Mouse (Mus musculus): Measurements from ENCODE around the gene Coq10b. TPM values are rescaled to one million over a fixed set of nuclear protein-coding genes. Genes with fewer than 3 reads are reported as not detected.
"Not testable (repeated sequence)": the region's sequence is repeated elsewhere in the genome, so short reads cannot be mapped to it uniquely, and the experiment has no call there.

Gene Coq10b
- polyA plus RNA-seq, 1 experiment from 2014 or later, result 29.2 TPM

DNA sequence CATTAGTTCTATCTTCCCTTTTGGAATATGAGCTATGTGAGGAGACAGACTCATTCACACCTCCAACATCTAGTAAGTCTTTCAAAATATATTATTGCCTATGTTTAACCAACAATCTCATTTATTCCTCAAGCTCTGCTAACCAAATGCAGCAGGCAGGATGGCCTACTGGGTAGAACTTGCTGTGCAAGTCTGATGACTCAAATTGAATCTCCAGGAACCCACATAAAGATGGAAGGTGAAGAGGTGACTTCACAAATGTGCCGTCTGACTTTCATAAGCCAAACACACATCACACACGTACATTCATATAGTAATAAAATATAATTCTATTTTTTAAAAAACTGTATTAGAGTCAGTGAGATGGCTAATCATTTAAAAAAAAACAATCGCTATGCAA is 899 bp upstream of the Coq10b start:
- Histone ChIP-seq H3K27me3 (ENCODE audit: control insufficient read depth, insufficient read depth, low read length) (no peaks in the 10 kb centered on the region), H3K27ac (ENCODE audit: low read depth, low read length) (no peak overlapping the region), H3K9ac (ENCODE audit: low read depth, low read length) (no peak overlapping the region), H3K4me2 (peak overlapping the region; percentile 75), H3K36me3 (ENCODE audit: control insufficient read depth, insufficient read depth, low read length) (peaks cover under 1% of the 10 kb centered on the region), H3K4me3 (ENCODE audit: low read depth, low read length) (peak overlapping the region; percentile 88; the same call in 1 of the 2 replicates), H3K9me3 (replicated peaks; ENCODE audit: control insufficient read depth, low read length) (no peaks in the 10 kb centered on the region), H3K4me1 (ENCODE audit: control insufficient read depth, insufficient read depth, low read length) (peaks cover 5% of the 10 kb centered on the region)
- no peak for ATAC-seq (replicated peaks; ENCODE audit: insufficient number of reproducible peaks, low FRiP score, low TSS enrichment)
- WGBS (ENCODE audit: insufficient replicate concordance), result 66% methylated on average over 3 of the region's 3 CpGs

- no peaks in the 10 kb centered on the region for H3K9me3 ChIP-seq (replicated peaks; ENCODE audit: control insufficient read depth, low read length)
- peak; percentile 77 for ATAC-seq (replicated peaks; ENCODE audit: insufficient number of reproducible peaks, low FRiP score, low TSS enrichment)
- WGBS (ENCODE audit: insufficient replicate concordance), result 2% methylated on average over 42 of the region's 42 CpGs
Measured at GRCm38 (mm10) chr1:55053005-55053404, 435 bp downstream of the Coq10b start.

GRCm38 (mm10) chr1:55053596-55053995 is 1.0 kb downstream of the Coq10b start:
- no peak for ATAC-seq (replicated peaks; ENCODE audit: insufficient number of reproducible peaks, low FRiP score, low TSS enrichment)
- Histone ChIP-seq H3K27me3 (ENCODE audit: control insufficient read depth, insufficient read depth, low read length) (no peaks in the 10 kb centered on the region), H3K36me3 (ENCODE audit: control insufficient read depth, insufficient read depth, low read length) (peaks cover 3% of the 10 kb centered on the region), H3K4me1 (ENCODE audit: control insufficient read depth, insufficient read depth, low read length) (peaks cover 5% of the 10 kb centered on the region), H3K27ac (ENCODE audit: low read depth, low read length) (peak overlapping the region; percentile 96), H3K9me3 (replicated peaks; ENCODE audit: control insufficient read depth, low read length) (no peaks in the 10 kb centered on the region), H3K4me2 (peak overlapping the region; percentile 75), H3K4me3 (ENCODE audit: low read depth, low read length) (peak overlapping the region; percentile 88), H3K9ac (ENCODE audit: low read depth, low read length) (peak overlapping the region; percentile 82)
- 66% methylated on average over 4 of the region's 4 CpGs for WGBS (ENCODE audit: insufficient replicate concordance)

More at GRCm38 (mm10) chr1:55053005-55053404, 435 bp downstream of the Coq10b start:
- Histone ChIP-seq H3K27me3 (ENCODE audit: control insufficient read depth, insufficient read depth, low read length) (no peaks in the 10 kb centered on the region), H3K4me1 (ENCODE audit: control insufficient read depth, insufficient read depth, low read length) (peaks cover 5% of the 10 kb centered on the region), H3K36me3 (ENCODE audit: control insufficient read depth, insufficient read depth, low read length) (peaks cover 3% of the 10 kb centered on the region), H3K27ac (ENCODE audit: low read depth, low read length) (peak overlapping the region; percentile 96), H3K4me3 (ENCODE audit: low read depth, low read length) (peak overlapping the region; percentile 88), H3K4me2 (peak overlapping the region; percentile 75), H3K9ac (ENCODE audit: low read depth, low read length) (peak overlapping the region; percentile 82)

DNA sequence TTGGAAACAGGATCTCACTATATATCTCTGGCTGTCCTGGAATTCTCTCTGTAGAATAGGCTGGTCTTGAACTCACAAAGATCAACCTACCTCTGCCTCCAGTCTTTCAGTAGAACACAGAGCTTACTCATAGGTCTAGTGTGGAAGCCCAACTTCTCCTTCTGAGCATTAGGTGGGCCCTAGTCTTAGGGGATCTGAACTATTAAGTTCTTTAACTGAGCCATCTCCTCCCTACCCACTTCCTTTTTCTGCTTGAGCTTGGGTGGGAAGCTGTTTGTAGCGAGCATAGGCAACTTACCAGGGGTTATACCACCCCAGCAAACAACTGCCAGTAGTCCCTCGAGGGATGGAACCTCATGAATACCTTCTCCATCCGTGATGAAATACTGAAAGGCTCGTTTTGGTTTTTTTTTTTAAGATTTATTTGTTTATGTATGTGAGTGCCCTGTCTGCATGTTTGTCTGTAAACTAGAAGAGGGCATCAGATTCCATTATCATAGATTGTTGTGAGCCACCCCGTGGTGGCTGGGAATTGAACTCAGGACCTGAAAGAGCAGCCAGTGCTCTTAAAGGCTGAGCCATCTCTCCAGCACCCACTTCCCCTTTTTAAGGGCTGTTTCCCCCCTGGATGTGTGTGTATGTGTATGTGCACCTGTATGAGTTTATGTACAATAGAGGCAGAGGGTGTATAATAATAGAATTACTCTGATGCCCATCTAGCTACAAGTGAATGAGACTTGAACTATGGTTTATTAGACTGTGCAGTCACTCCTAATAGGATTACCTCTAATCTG is 2.9 kb downstream of the Coq10b start:
- WGBS (ENCODE audit: insufficient replicate concordance), result 82% methylated on average over 5 of the region's 5 CpGs
- ATAC-seq (replicated peaks; ENCODE audit: insufficient number of reproducible peaks, low FRiP score, low TSS enrichment), result no peak
- H3K9me3 ChIP-seq (replicated peaks; ENCODE audit: control insufficient read depth, low read length), result no peaks in the 10 kb centered on the region

GRCm38 (mm10) chr1:55058383-55058782 is 5.8 kb downstream of the Coq10b start:
- H3K27ac ChIP-seq (ENCODE audit: low read depth, low read length); ATAC-seq (replicated peaks; ENCODE audit: insufficient number of reproducible peaks, low FRiP score, low TSS enrichment); H3K36me3 ChIP-seq (ENCODE audit: control insufficient read depth, insufficient read depth, low read length); H3K9me3 ChIP-seq (replicated peaks; ENCODE audit: control insufficient read depth, low read length); H3K4me2 ChIP-seq; H3K9ac ChIP-seq (ENCODE audit: low read depth, low read length); H3K4me1 ChIP-seq (ENCODE audit: control insufficient read depth, insufficient read depth, low read length); H3K27me3 ChIP-seq (ENCODE audit: control insufficient read depth, insufficient read depth, low read length); H3K4me3 ChIP-seq (ENCODE audit: low read depth, low read length): not testable (repeated sequence)
- WGBS (ENCODE audit: insufficient replicate concordance), result 66% methylated on average over 2 of the region's 3 CpGs

More for the DNA sequence above, 2.9 kb downstream of the Coq10b start:
- Histone ChIP-seq H3K27ac (ENCODE audit: low read depth, low read length) (no peak overlapping the region), H3K4me2 (no peak overlapping the region), H3K27me3 (ENCODE audit: control insufficient read depth, insufficient read depth, low read length) (no peaks in the 10 kb centered on the region), H3K4me1 (ENCODE audit: control insufficient read depth, insufficient read depth, low read length) (peaks cover 5% of the 10 kb centered on the region), H3K9ac (ENCODE audit: low read depth, low read length) (no peak overlapping the region), H3K4me3 (ENCODE audit: low read depth, low read length) (no peak overlapping the region), H3K36me3 (ENCODE audit: control insufficient read depth, insufficient read depth, low read length) (peaks cover 7% of the 10 kb centered on the region)

DNA sequence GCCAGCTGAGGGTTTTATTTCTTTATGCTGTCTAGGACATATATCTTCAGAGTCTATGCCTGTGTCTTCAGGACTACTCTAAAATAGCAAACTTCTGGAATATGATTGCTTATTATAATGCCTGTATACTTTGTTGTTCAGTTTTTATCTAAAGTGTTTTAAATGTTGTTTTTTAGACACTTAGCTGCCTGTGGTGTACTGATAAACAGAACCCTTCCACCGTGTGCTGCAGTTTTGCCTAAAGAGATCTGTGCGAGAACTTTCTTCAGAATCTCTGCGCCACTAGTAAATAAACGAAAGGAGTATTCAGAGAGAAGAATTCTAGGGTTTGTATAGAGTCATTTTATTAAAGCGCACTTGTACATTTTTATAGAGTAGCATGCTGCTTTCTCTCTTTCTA is 8.5 kb downstream of the Coq10b start:
- Histone ChIP-seq H3K4me1 (ENCODE audit: control insufficient read depth, insufficient read depth, low read length) (no peaks in the 10 kb centered on the region), H3K4me3 (ENCODE audit: low read depth, low read length) (no peak overlapping the region), H3K36me3 (ENCODE audit: control insufficient read depth, insufficient read depth, low read length) (peaks cover 15% of the 10 kb centered on the region), H3K27me3 (ENCODE audit: control insufficient read depth, insufficient read depth, low read length) (no peaks in the 10 kb centered on the region), H3K27ac (ENCODE audit: low read depth, low read length) (no peak overlapping the region), H3K4me2 (no peak overlapping the region), H3K9me3 (replicated peaks; ENCODE audit: control insufficient read depth, low read length) (no peaks in the 10 kb centered on the region), H3K9ac (ENCODE audit: low read depth, low read length) (no peak overlapping the region)
- no peak for ATAC-seq (replicated peaks; ENCODE audit: insufficient number of reproducible peaks, low FRiP score, low TSS enrichment)
- 84% methylated on average over 5 of the region's 5 CpGs for WGBS (ENCODE audit: insufficient replicate concordance)

DNA sequence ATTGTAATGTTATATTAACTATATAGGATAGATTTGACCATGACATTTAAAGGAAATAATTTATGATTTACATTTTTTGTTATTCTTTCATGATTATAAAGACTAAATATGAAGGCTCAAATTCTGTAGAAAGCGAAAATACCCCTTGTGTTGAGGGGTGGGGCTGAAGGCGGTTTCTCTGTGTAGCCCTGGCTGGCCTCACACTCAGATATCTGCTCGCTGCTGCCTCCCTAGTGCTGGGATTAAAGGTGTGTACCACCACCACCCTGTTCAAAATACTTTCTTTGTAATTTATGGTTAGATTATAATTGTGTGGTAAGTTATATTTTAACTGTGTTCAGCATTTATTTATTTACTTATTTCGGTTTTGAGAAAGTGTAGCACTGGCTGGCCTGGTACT is 9.2 kb downstream of the Coq10b start:
- WGBS (ENCODE audit: insufficient replicate concordance), result 85% methylated on average over 4 of the region's 4 CpGs
- no peak for ATAC-seq (replicated peaks; ENCODE audit: insufficient number of reproducible peaks, low FRiP score, low TSS enrichment)
- no peak overlapping the region for H3K9ac ChIP-seq (ENCODE audit: low read depth, low read length)
- H3K27me3 ChIP-seq (ENCODE audit: control insufficient read depth, insufficient read depth, low read length), result no peaks in the 10 kb centered on the region
- no peak overlapping the region for H3K27ac ChIP-seq (ENCODE audit: low read depth, low read length)
- no peak overlapping the region for H3K4me3 ChIP-seq (ENCODE audit: low read depth, low read length)
- no peaks in the 10 kb centered on the region for H3K4me1 ChIP-seq (ENCODE audit: control insufficient read depth, insufficient read depth, low read length)
- H3K4me2 ChIP-seq, result no peak overlapping the region
- H3K9me3 ChIP-seq (replicated peaks; ENCODE audit: control insufficient read depth, low read length), result no peaks in the 10 kb centered on the region
- H3K36me3 ChIP-seq (ENCODE audit: control insufficient read depth, insufficient read depth, low read length), result peaks cover 14% of the 10 kb centered on the region

DNA sequence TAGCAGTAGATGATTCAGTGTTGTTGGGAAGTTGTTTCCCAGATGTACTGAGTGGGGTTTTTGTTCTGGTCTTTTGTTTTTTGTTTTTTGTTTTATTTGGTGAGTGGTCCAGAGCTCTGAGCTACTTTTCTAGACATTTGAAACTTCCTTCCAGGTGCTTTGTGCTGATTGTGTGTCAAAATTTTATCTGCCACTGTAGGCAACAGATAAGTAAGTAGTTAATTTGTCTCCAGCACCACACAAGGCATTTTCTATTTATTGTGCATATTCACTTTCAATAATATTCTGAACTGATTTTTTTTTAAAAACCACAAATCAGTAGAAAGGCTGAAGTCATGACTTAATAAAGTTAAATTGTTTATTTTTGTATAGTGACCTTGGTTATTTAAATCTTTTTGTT is 19.8 kb downstream of the Coq10b start:
- H3K9me3 ChIP-seq (replicated peaks; ENCODE audit: control insufficient read depth, low read length); H3K9ac ChIP-seq (ENCODE audit: low read depth, low read length); H3K4me2 ChIP-seq; H3K27ac ChIP-seq (ENCODE audit: low read depth, low read length); H3K4me3 ChIP-seq (ENCODE audit: low read depth, low read length); ATAC-seq (replicated peaks; ENCODE audit: insufficient number of reproducible peaks, low FRiP score, low TSS enrichment); H3K27me3 ChIP-seq (ENCODE audit: control insufficient read depth, insufficient read depth, low read length): not testable (repeated sequence)
- Histone ChIP-seq H3K4me1 (ENCODE audit: control insufficient read depth, insufficient read depth, low read length) (peaks cover 13% of the 10 kb centered on the region), H3K36me3 (ENCODE audit: control insufficient read depth, insufficient read depth, low read length) (peaks cover 19% of the 10 kb centered on the region)

GRCm38 (mm10) chr1:55074757-55075156 is 22.2 kb downstream of the Coq10b start:
- Histone ChIP-seq H3K27me3 (ENCODE audit: control insufficient read depth, insufficient read depth, low read length) (no peaks in the 10 kb centered on the region), H3K27ac (ENCODE audit: low read depth, low read length) (peak overlapping the region; percentile 6; the same call in 1 of the 2 replicates), H3K4me1 (ENCODE audit: control insufficient read depth, insufficient read depth, low read length) (peaks cover 13% of the 10 kb centered on the region), H3K9ac (ENCODE audit: low read depth, low read length) (no peak overlapping the region), H3K4me2 (no peak overlapping the region), H3K9me3 (replicated peaks; ENCODE audit: control insufficient read depth, low read length) (no peaks in the 10 kb centered on the region), H3K36me3 (ENCODE audit: control insufficient read depth, insufficient read depth, low read length) (peaks cover 18% of the 10 kb centered on the region), H3K4me3 (ENCODE audit: low read depth, low read length) (no peak overlapping the region)
- WGBS (ENCODE audit: insufficient replicate concordance), result 37% methylated on average over 2 of the region's 2 CpGs
- ATAC-seq (replicated peaks; ENCODE audit: insufficient number of reproducible peaks, low FRiP score, low TSS enrichment), result no peak
